Mouse (Mus musculus) common myeloid progenitor, adult 5-6 weeks (primary cell): ENCODE data around the gene Macrod2. TPM values are rescaled to one million over a fixed set of nuclear protein-coding genes. Genes with fewer than 3 reads are reported as not detected.

Experiments used
- ATAC-seq: replicated peaks from 2 replicates; pipeline ENCODE4 v1.8.0; 2016; ENCODE audit warnings: low read depth, mild to moderate bottlenecking, moderate TSS enrichment, inconsistent platforms; ENCODE audit not compliant: poor library complexity, severe bottlenecking
- total RNA-seq: library from RNA; stranded (forward); fragments of 200-1000, 187-1606 nt; gene quantifications from 2 replicates; pipeline ENCODE4 v1.2.3, GENCODE M21; 2017

Macrod2 gene
- total RNA-seq, 1 experiment from 2014 or later = 10.0 TPM

- no peak for ATAC-seq
Observed at GRCm38 (mm10) chr2:140561426-140561825, 166.3 kb downstream of the Macrod2 start.

- ATAC-seq = no peak
Observed at GRCm38 (mm10) chr2:140570874-140571273, 175.8 kb downstream of the Macrod2 start.

- ATAC-seq = no peak
Observed at GRCm38 (mm10) chr2:140592537-140593261, 197.6 kb downstream of the Macrod2 start.

GRCm38 (mm10) chr2:140596906-140597305 lies 201.8 kb downstream of the Macrod2 start:
- no peak for ATAC-seq

- no peak for ATAC-seq
Observed at GRCm38 (mm10) chr2:140615451-140615850, 220.3 kb downstream of the Macrod2 start.

GRCm38 (mm10) chr2:140621730-140622337 lies 226.7 kb downstream of the Macrod2 start:
- no peak for ATAC-seq

- no peak for ATAC-seq
Observed at GRCm38 (mm10) chr2:140653481-140653880, 258.4 kb downstream of the Macrod2 start.

GRCm38 (mm10) chr2:140653978-140654377 lies 258.9 kb downstream of the Macrod2 start:
- no peak for ATAC-seq

GRCm38 (mm10) chr2:140662673-140663072 lies 267.6 kb downstream of the Macrod2 start:
- no peak for ATAC-seq

- no peak for ATAC-seq
Observed at GRCm38 (mm10) chr2:140664381-140664780, 269.3 kb downstream of the Macrod2 start.

GRCm38 (mm10) chr2:140666846-140667245 lies 271.7 kb downstream of the Macrod2 start:
- no peak for ATAC-seq

GRCm38 (mm10) chr2:140667261-140668047 lies 272.3 kb downstream of the Macrod2 start:
- ATAC-seq = no peak

GRCm38 (mm10) chr2:140668311-140668710 lies 273.2 kb downstream of the Macrod2 start:
- peak; percentile 61 for ATAC-seq

- no peak for ATAC-seq
Observed at GRCm38 (mm10) chr2:140669081-140669480, 274.0 kb downstream of the Macrod2 start.

GRCm38 (mm10) chr2:140669786-140670185 lies 274.7 kb downstream of the Macrod2 start:
- no peak for ATAC-seq

- no peak for ATAC-seq
Observed at GRCm38 (mm10) chr2:140670457-140670856, 275.3 kb downstream of the Macrod2 start.

- ATAC-seq = peak; percentile 99
Observed at GRCm38 (mm10) chr2:140670963-140671702, 276.0 kb downstream of the Macrod2 start, which contains the start of gene Flrt3. TSS of gene Flrt3 (minus strand) at chr2:140671469.

- ATAC-seq = no peak
Observed at GRCm38 (mm10) chr2:140673466-140673865, 278.4 kb downstream of the Macrod2 start.

GRCm38 (mm10) chr2:140676728-140677127 lies 281.6 kb downstream of the Macrod2 start:
- ATAC-seq = no peak

- peak; percentile 74 for ATAC-seq
Observed at GRCm38 (mm10) chr2:140690906-140691305, 295.8 kb downstream of the Macrod2 start.
